Mouse (Mus musculus): Measurements from ENCODE around the gene Olfr1080. TPM values are rescaled to one million over a fixed set of nuclear protein-coding genes. Genes with fewer than 3 reads are reported as not detected.
"Not testable (repeated sequence)": the region's sequence is repeated elsewhere in the genome, so short reads cannot be mapped to it uniquely, and the experiment has no call there.

The Olfr1080 gene
- total RNA-seq (2021), result not detected
- long read RNA-seq, experiment 1, result 0 reads
- long read RNA-seq, experiment 2, result 0 reads

- DNase-seq, result not testable (repeated sequence)
Observed at GRCm38 (mm10) chr2:86558135-86558534, at the start of gene Olfr1080. TSS of gene Olfr1080 (minus strand) at chr2:86558235.

GRCm38 (mm10) chr2:86598866-86599265, 40.8 kb upstream of the Olfr1080 start, which contains the start of gene Olfr1082:
TSS of gene Olfr1082 (minus strand) at chr2:86598966.
- not testable (repeated sequence) for DNase-seq

- no peak for DNase-seq
Observed at GRCm38 (mm10) chr2:86542380-86542779, 15.7 kb downstream of the Olfr1080 start, which contains the start of gene Olfr1079. TSS of gene Olfr1079 (minus strand) at chr2:86542480.

- DNase-seq, result no peak
Observed at GRCm38 (mm10) chr2:86530991-86531390, 27.0 kb downstream of the Olfr1080 start.

- DNase-seq, result no peak
Observed at GRCm38 (mm10) chr2:86508161-86508560, 49.9 kb downstream of the Olfr1080 start, which contains the start of gene Olfr1076. TSS of gene Olfr1076 (plus strand) at chr2:86508461.

Other genes with a start within 250 kb of the Olfr1080 start
- gene Olfr1053, start 243.0 kb downstream of the Olfr1080 start, total RNA-seq (2021), result not detected
- not detected for gene Olfr1054, start 222.8 kb downstream of the Olfr1080 start, total RNA-seq (2021)
- gene Olfr1055, start 208.0 kb downstream of the Olfr1080 start, total RNA-seq (2021), result not detected
- gene Olfr1056, start 195.8 kb downstream of the Olfr1080 start, total RNA-seq (2021), result not detected
- not detected for gene Olfr1057, start 179.8 kb downstream of the Olfr1080 start, total RNA-seq (2021)
- gene Olfr1058, start 169.7 kb downstream of the Olfr1080 start, total RNA-seq (2021), result not detected
- not detected for gene Olfr1061, start 144.2 kb downstream of the Olfr1080 start, total RNA-seq (2021)
- gene Olfr1062, start 131.5 kb downstream of the Olfr1080 start, total RNA-seq (2021), result not detected
- not detected for gene Olfr1065, start 107.6 kb downstream of the Olfr1080 start, total RNA-seq (2021)
- gene Olfr1066, start 102.0 kb downstream of the Olfr1080 start, total RNA-seq (2021), result not detected
- not detected for gene Olfr228, start 70.8 kb downstream of the Olfr1080 start, total RNA-seq (2021)
- gene Olfr1076, start 49.8 kb downstream of the Olfr1080 start, total RNA-seq (2021), result not detected
- gene Olfr1079, start 15.8 kb downstream of the Olfr1080 start, total RNA-seq (2021), result not detected
- gene Olfr1082, start 40.7 kb upstream of the Olfr1080 start, total RNA-seq (2021), result not detected
- not detected for gene Olfr1084, start 81.5 kb upstream of the Olfr1080 start, total RNA-seq (2021)
- not detected for gene Olfr1085, start 103.8 kb upstream of the Olfr1080 start, total RNA-seq (2021)
- not detected for gene Olfr1086, start 121.9 kb upstream of the Olfr1080 start, total RNA-seq (2021)
- gene Olfr1087, start 140.2 kb upstream of the Olfr1080 start, total RNA-seq (2021), result not detected
- gene Olfr1089, start 175.5 kb upstream of the Olfr1080 start, total RNA-seq (2021), result not detected
- gene Olfr1090, start 200.8 kb upstream of the Olfr1080 start, total RNA-seq (2021), result not detected
- not detected for gene Olfr1093, start 224.2 kb upstream of the Olfr1080 start, total RNA-seq (2021)